Mouse (Mus musculus) spleen, postnatal 36 days (tissue): ENCODE measurements at regions not wholly inside any gene's neighbourhood (a gene's known extent, or its start where the extent isn't known, plus 50 kb on each side); places are given as distances from the start of the nearest gene placed in this dataset.

Experiments used
- DNase-seq, 2 experiments: peaks; one replicate each; pipeline ENCODE4 v3.0.0; 2022; ENCODE audit warnings: low spot score in 2 of 2, mixed read lengths in 1 of 2

GRCm38 (mm10) chr4:123991223-123991622 lies 73.4 kb upstream of the 4930535I16Rik start:
- no peak for DNase-seq

- no peak for DNase-seq
These were observed 72.7 kb upstream of the 4930535I16Rik start for GRCm38 (mm10) chr4:123990293-123991185.
